Mouse (Mus musculus) brain, embryonic 14.5 days (tissue): Measurements from ENCODE around the gene Kcnq1.

Experiments used
- CTCF ChIP-seq: fragments of 200-500 bp; IDR thresholded peaks from 2 replicates; pipeline ENCODE4 v1.5.1; 2012; ENCODE audit warnings: inconsistent platforms, mild to moderate bottlenecking, moderate library complexity, borderline replicate concordance; ENCODE audit not compliant: insufficient read depth, insufficient read length; ENCODE audit errors: extremely low read depth
- POLR2A ChIP-seq: fragments of 200-500 bp; IDR thresholded peaks from 2 replicates; pipeline ENCODE4 v1.6.1; 2012; ENCODE audit warnings: mild to moderate bottlenecking, inconsistent platforms, borderline replicate concordance; ENCODE audit not compliant: poor library complexity, insufficient read depth, insufficient read length, severe bottlenecking; ENCODE audit errors: extremely low read depth

DNA sequence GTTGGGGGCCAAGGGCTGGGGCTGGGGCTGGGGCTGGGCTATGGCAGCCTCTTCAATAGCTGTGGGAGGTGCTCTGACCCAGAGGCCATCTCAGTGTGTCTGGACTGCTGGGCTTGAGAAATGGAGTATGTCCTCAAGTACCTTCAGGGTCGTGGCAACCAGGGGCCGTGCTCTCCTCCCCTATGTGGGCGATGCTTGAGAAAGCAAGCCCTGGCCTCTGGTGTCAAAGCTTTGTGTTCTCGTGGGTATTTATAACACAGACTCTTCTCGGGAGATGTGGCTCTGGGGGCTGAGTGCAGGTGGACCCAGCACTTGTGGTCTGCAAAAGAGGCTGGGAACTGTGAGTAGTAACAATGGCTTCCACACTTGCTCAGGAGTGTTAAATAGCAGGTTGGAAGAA, 53.9 kb downstream of the Kcnq1 start:
- no peak for TF ChIP-seq CTCF
- no peak for TF ChIP-seq POLR2A
